Mouse (Mus musculus): ENCODE data around the gene Ints2. TPM values are rescaled to one million over a fixed set of nuclear protein-coding genes. Genes with fewer than 3 reads are reported as not detected.
A peak's percentile ranks its signal among the peaks of the same experiment; 100 is the strongest.
"Not testable (repeated sequence)": the region's sequence is repeated elsewhere in the genome, so short reads cannot be mapped to it uniquely, and the experiment has no call there.

Gene Ints2
- polyA plus RNA-seq, 1 experiment from 2014 or later = 44.2 TPM

DNA sequence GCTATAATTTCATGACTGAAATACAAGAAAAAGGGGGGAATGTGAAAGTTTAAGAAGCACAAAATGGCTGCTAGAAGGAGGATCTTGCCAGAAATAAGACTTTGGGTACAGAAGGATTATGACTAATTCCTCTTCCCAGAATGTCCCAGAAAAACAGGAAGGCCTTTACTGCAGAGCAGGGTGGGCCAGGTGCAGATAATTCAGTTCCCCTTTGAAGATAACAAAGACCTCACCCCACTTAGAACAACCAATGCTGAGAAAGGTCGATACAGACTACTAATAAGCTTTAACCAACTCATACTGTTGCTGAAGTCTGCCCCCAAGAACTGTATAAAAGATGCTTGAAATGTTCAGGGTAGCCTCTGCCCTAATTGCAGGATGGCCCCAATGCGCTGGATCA, 48.3 kb downstream of the Ints2 start:
- no peaks in the 10 kb centered on the region for H3K27me3 ChIP-seq (replicated peaks)
- H3K4me3 ChIP-seq = no peak overlapping the region
- no peak overlapping the region for H3K27ac ChIP-seq
- WGBS = 96% methylated on average over 2 of the region's 2 CpGs
- no peak overlapping the region for H3K9ac ChIP-seq
- no peak overlapping the region for H3K4me2 ChIP-seq (replicated peaks)
- H3K4me1 ChIP-seq = no peaks in the 10 kb centered on the region
- ATAC-seq (ENCODE audit: low FRiP score, low read depth) = no peak
- H3K36me3 ChIP-seq = peaks cover 71% of the 10 kb centered on the region
- H3K9me3 ChIP-seq = no peaks in the 10 kb centered on the region; the same call in 1 of the 2 replicates

- no peak for ATAC-seq (ENCODE audit: low FRiP score, low read depth)
- Histone ChIP-seq H3K36me3 (peaks cover 69% of the 10 kb centered on the region), H3K4me1 (peaks cover 4% of the 10 kb centered on the region; the same call in 1 of the 2 replicates), H3K9ac (no peak overlapping the region), H3K4me3 (no peak overlapping the region), H3K9me3 (peaks cover 10% of the 10 kb centered on the region; the same call in 1 of the 2 replicates), H3K27ac (no peak overlapping the region), H3K4me2 (replicated peaks) (no peak overlapping the region), H3K27me3 (replicated peaks) (no peaks in the 10 kb centered on the region)
- 95% methylated on average over 4 of the region's 4 CpGs for WGBS
Measured at GRCm38 (mm10) chr11:86205876-86206275, 51.5 kb downstream of the Ints2 start.

GRCm38 (mm10) chr11:86205031-86205430, 52.3 kb downstream of the Ints2 start:
- Histone ChIP-seq H3K27me3 (replicated peaks) (no peaks in the 10 kb centered on the region), H3K4me2 (replicated peaks) (no peak overlapping the region), H3K27ac (no peak overlapping the region), H3K36me3 (peaks cover 69% of the 10 kb centered on the region), H3K4me3 (no peak overlapping the region), H3K9ac (no peak overlapping the region), H3K4me1 (peaks cover 4% of the 10 kb centered on the region; the same call in 1 of the 2 replicates), H3K9me3 (peaks cover 10% of the 10 kb centered on the region; the same call in 1 of the 2 replicates)
- no peak for ATAC-seq (ENCODE audit: low FRiP score, low read depth)
- 97% methylated on average over 5 of the region's 5 CpGs for WGBS

GRCm38 (mm10) chr11:86201901-86202675, 55.3 kb downstream of the Ints2 start:
- H3K4me1 ChIP-seq = peaks cover 4% of the 10 kb centered on the region; the same call in 1 of the 2 replicates
- H3K9ac ChIP-seq = peak overlapping the region; percentile 75
- peak overlapping the region; percentile 62 for H3K4me2 ChIP-seq (replicated peaks)
- H3K36me3 ChIP-seq = peaks cover 44% of the 10 kb centered on the region
- 51% methylated on average over 16 of the region's 16 CpGs for WGBS
- H3K9me3 ChIP-seq = peaks cover 10% of the 10 kb centered on the region; the same call in 1 of the 2 replicates
- H3K4me3 ChIP-seq = peak overlapping the region; percentile 71
- no peak for ATAC-seq (ENCODE audit: low FRiP score, low read depth)
- no peaks in the 10 kb centered on the region for H3K27me3 ChIP-seq (replicated peaks)
- no peak overlapping the region for H3K27ac ChIP-seq

- Histone ChIP-seq H3K4me3 (peak within 1 kb of the TSS; percentile 71), H3K9me3 (peaks cover 10% of the 10 kb centered on the region; the same call in 1 of the 2 replicates), H3K4me1 (peaks cover 4% of the 10 kb centered on the region; the same call in 1 of the 2 replicates), H3K27me3 (replicated peaks) (no peaks in the 10 kb centered on the region), H3K9ac (peak within 1 kb of the TSS; percentile 75), H3K36me3 (peaks cover 35% of the 10 kb centered on the region), H3K27ac (peak within 1 kb of the TSS; percentile 37; the same call in 1 of the 2 replicates), H3K4me2 (replicated peaks) (peak within 1 kb of the TSS; percentile 62)
- WGBS = under 1% methylated on average over 60 of the region's 60 CpGs
- ATAC-seq (ENCODE audit: low FRiP score, low read depth) = peak; percentile 98
Measured at GRCm38 (mm10) chr11:86201037-86201786, 56.2 kb downstream of the Ints2 start, which contains the start of gene Brip1. Gene Brip1, minus strand, starts transcription at chr11:86201193.

GRCm38 (mm10) chr11:86200460-86201021, 56.8 kb downstream of the Ints2 start:
- ATAC-seq (ENCODE audit: low FRiP score, low read depth) = peak; percentile 77
- WGBS = 2% methylated on average over 21 of the region's 21 CpGs
- Histone ChIP-seq H3K36me3 (peaks cover 29% of the 10 kb centered on the region), H3K4me1 (peaks cover 4% of the 10 kb centered on the region; the same call in 1 of the 2 replicates), H3K27ac (no peak overlapping the region), H3K4me2 (replicated peaks) (peak overlapping the region; percentile 58), H3K9ac (peak overlapping the region; percentile 6; the same call in 1 of the 2 replicates), H3K27me3 (replicated peaks) (no peaks in the 10 kb centered on the region), H3K4me3 (peak overlapping the region; percentile 71), H3K9me3 (peaks cover 10% of the 10 kb centered on the region; the same call in 1 of the 2 replicates)

GRCm38 (mm10) chr11:86199733-86200132, 57.6 kb downstream of the Ints2 start:
- Histone ChIP-seq H3K4me1 (peaks cover 4% of the 10 kb centered on the region; the same call in 1 of the 2 replicates), H3K27me3 (replicated peaks) (no peaks in the 10 kb centered on the region), H3K4me2 (replicated peaks) (peak overlapping the region; percentile 58), H3K4me3 (no peak overlapping the region), H3K36me3 (peaks cover 21% of the 10 kb centered on the region), H3K9ac (no peak overlapping the region), H3K9me3 (0 out of 2 replicates have a peak, but pooled peaks cover 10% of the 10 kb centered on the region), H3K27ac (no peak overlapping the region)
- ATAC-seq (ENCODE audit: low FRiP score, low read depth) = no peak
- WGBS = 63% methylated on average over 4 of the region's 4 CpGs

- not testable (repeated sequence) for H3K27ac ChIP-seq; H3K27me3 ChIP-seq (replicated peaks); H3K4me1 ChIP-seq; H3K36me3 ChIP-seq; H3K4me3 ChIP-seq; ATAC-seq (ENCODE audit: low FRiP score, low read depth); H3K9ac ChIP-seq; H3K4me2 ChIP-seq (replicated peaks); H3K9me3 ChIP-seq
- WGBS = 92% methylated on average over 7 of the region's 7 CpGs
Measured at GRCm38 (mm10) chr11:86185224-86185623, 72.2 kb downstream of the Ints2 start.

DNA sequence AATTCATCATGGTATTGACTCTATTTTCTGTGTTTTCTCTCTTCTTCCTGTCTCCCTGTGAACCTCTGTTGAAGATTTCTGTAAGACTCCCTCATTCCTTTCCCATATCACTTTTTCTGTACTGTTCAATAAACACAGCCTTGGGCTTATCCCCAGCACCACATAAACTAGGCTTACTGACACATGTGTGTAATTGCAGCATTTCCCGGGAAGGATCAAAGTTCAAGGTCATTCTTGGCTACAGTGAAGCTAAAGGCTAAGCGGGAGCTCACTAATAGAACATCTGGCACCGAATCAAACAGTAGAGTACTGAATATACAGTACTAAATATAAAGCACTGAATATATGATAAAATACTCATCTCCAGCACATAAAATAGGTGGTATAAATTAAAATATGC, 81.5 kb downstream of the Ints2 start:
- 79% methylated on average over 3 of the region's 3 CpGs for WGBS
- ATAC-seq (ENCODE audit: low FRiP score, low read depth) = no peak
- H3K4me2 ChIP-seq (replicated peaks) = no peak overlapping the region
- H3K27ac ChIP-seq = no peak overlapping the region
- H3K9ac ChIP-seq = no peak overlapping the region
- no peaks in the 10 kb centered on the region for H3K27me3 ChIP-seq (replicated peaks)
- no peaks in the 10 kb centered on the region for H3K9me3 ChIP-seq
- no peaks in the 10 kb centered on the region for H3K36me3 ChIP-seq
- H3K4me1 ChIP-seq = no peaks in the 10 kb centered on the region
- H3K4me3 ChIP-seq = no peak overlapping the region

GRCm38 (mm10) chr11:86174173-86174572, 83.2 kb downstream of the Ints2 start:
- Histone ChIP-seq H3K9ac (no peak overlapping the region), H3K27ac (no peak overlapping the region), H3K4me2 (replicated peaks) (no peak overlapping the region), H3K4me3 (no peak overlapping the region), H3K9me3 (no peaks in the 10 kb centered on the region), H3K27me3 (replicated peaks) (no peaks in the 10 kb centered on the region), H3K36me3 (no peaks in the 10 kb centered on the region), H3K4me1 (no peaks in the 10 kb centered on the region)
- ATAC-seq (ENCODE audit: low FRiP score, low read depth) = no peak
- 56% methylated on average over 2 of the region's 2 CpGs for WGBS

- no peak for ATAC-seq (ENCODE audit: low FRiP score, low read depth)
- WGBS = 93% methylated on average over 2 of the region's 2 CpGs
Measured at GRCm38 (mm10) chr11:86170743-86171142, 86.6 kb downstream of the Ints2 start.

More at GRCm38 (mm10) chr11:86170743-86171142, 86.6 kb downstream of the Ints2 start:
- Histone ChIP-seq H3K4me3 (no peak overlapping the region), H3K9me3 (no peaks in the 10 kb centered on the region), H3K27ac (no peak overlapping the region), H3K9ac (no peak overlapping the region), H3K4me1 (no peaks in the 10 kb centered on the region), H3K27me3 (replicated peaks) (no peaks in the 10 kb centered on the region), H3K4me2 (replicated peaks) (no peak overlapping the region), H3K36me3 (no peaks in the 10 kb centered on the region)

Data from neural tube, embryonic 12.5 days (tissue).